8 mouse cellular contexts compared by ENCODE assay signal in genomic region chr9:20642896-20643466, GRCm38 (mm10). TPM values are rescaled to one million over a fixed set of nuclear protein-coding genes. Genes with fewer than 3 reads are reported as not detected.
DNase-seq lines count a peak whose midpoint lies in the region; ATAC-seq and TF ChIP-seq lines count a peak whose summit lies in the region.

No protein-coding gene starts in this region.

- ATAC-seq in embryonic facial prominence, embryonic 12.5 days (ENCODE audit: insufficient number of reproducible peaks, insufficient read depth, low FRiP score, low TSS enrichment), result peak; percentile 81
- peak; percentile 86 for ATAC-seq in monocyte, adult 5-6 weeks (replicated peaks; ENCODE audit: insufficient number of reproducible peaks, low FRiP score, low TSS enrichment, poor library complexity, severe bottlenecking)
- ATAC-seq in stomach, embryonic 16.5 days (ENCODE audit: insufficient read depth, low FRiP score), result peak; percentile 80

- peak overlapping the region; percentile 95 for H3K4me3 ChIP-seq in embryonic facial prominence, embryonic 12.5 days
- H3K4me3 ChIP-seq in liver, adult 2 months (ENCODE audit: insufficient read depth, low read depth, low read length), result peak overlapping the region; percentile 77
- H3K4me3 ChIP-seq in stomach, embryonic 16.5 days (replicated peaks; ENCODE audit: low read length), result peak overlapping the region; percentile 93

- H3K9ac ChIP-seq in embryonic facial prominence, embryonic 12.5 days, result peak overlapping the region; percentile 58
- H3K9ac ChIP-seq in liver, adult 2 months (ENCODE audit: low read depth, low read length), result peak overlapping the region; percentile 58
- peak overlapping the region; percentile 90 for H3K9ac ChIP-seq in stomach, embryonic 16.5 days (ENCODE audit: low read length)

- peak overlapping the region; percentile 92 for H3K27ac ChIP-seq in embryonic facial prominence, embryonic 12.5 days
- H3K27ac ChIP-seq in liver, adult 2 months (replicated peaks; ENCODE audit: insufficient read depth, low read depth, low read length), result peak overlapping the region; percentile 49
- H3K27ac ChIP-seq in stomach, embryonic 16.5 days (ENCODE audit: low read length), result peak overlapping the region; percentile 98

- H3K4me1 ChIP-seq in embryonic facial prominence, embryonic 12.5 days, result peaks cover 14% of the 10 kb centered on the region
- H3K4me1 ChIP-seq in liver, adult 2 months (ENCODE audit: control insufficient read depth, insufficient read depth, low read length), result peaks cover 14% of the 10 kb centered on the region
- H3K4me1 ChIP-seq in stomach, embryonic 16.5 days (ENCODE audit: control insufficient read depth, insufficient read depth, low read length), result peaks cover 16% of the 10 kb centered on the region

- under 1% methylated on average over 30 of the region's 30 CpGs for WGBS in embryonic facial prominence, embryonic 12.5 days
- WGBS in liver, adult 2 months, result 2% methylated on average over 30 of the region's 30 CpGs
- WGBS in stomach, embryonic 16.5 days, result 1% methylated on average over 30 of the region's 30 CpGs

- 0 out of 2 replicates have a peak, but pooled peaks have one; percentile 7 for TF ChIP-seq CTCF in liver, adult 2 months (IDR thresholded peaks at IDR 0.05; ENCODE audit: low read depth, low read length)

- TF ChIP-seq POLR2A in liver, adult 2 months (IDR thresholded peaks at IDR 0.05; ENCODE audit: extremely low read depth, insufficient read depth, low read length), result 0 out of 2 replicates have a peak, but pooled peaks have one; percentile 16

- H3K4me2 ChIP-seq in embryonic facial prominence, embryonic 12.5 days (replicated peaks), result peak overlapping the region; percentile 97
- peak overlapping the region; percentile 88 for H3K4me2 ChIP-seq in stomach, embryonic 16.5 days (ENCODE audit: low read depth, low read length)

- H3K9me3 ChIP-seq in embryonic facial prominence, embryonic 12.5 days, result no peaks in the 10 kb centered on the region
- no peaks in the 10 kb centered on the region for H3K9me3 ChIP-seq in stomach, embryonic 16.5 days (replicated peaks; ENCODE audit: control insufficient read depth, low read length)

- H3K79me2 ChIP-seq in liver, adult 2 months (ENCODE audit: control insufficient read depth, insufficient read depth, low read length), result peaks cover 11% of the 10 kb centered on the region

- no peaks in the 10 kb centered on the region for H3K27me3 ChIP-seq in embryonic facial prominence, embryonic 12.5 days
- no peaks in the 10 kb centered on the region for H3K27me3 ChIP-seq in liver, adult 2 months (ENCODE audit: control insufficient read depth, insufficient read depth, low read length)
- no peaks in the 10 kb centered on the region for H3K27me3 ChIP-seq in stomach, embryonic 16.5 days (ENCODE audit: control insufficient read depth, insufficient read depth, low read length)

- peak; percentile 95 for DNase-seq in 416B (ENCODE audit: low read depth)
- peak; percentile 68 to 71 for DNase-seq in adrenal gland, adult 18-20 months (ENCODE audit: low spot score in 2 of 2)
- DNase-seq in heart, adult 18-20 months, result peak; percentile 88 to 92
- peak; percentile 82 for DNase-seq in kidney, adult 18-20 months
- DNase-seq in liver, adult 2 months (ENCODE audit: extremely low read depth, low read depth, low spot score), result peak; percentile 77

- H3K36me3 ChIP-seq in embryonic facial prominence, embryonic 12.5 days, result peaks cover 28% of the 10 kb centered on the region
- H3K36me3 ChIP-seq in liver, adult 2 months (ENCODE audit: control insufficient read depth, insufficient read depth, low read length), result 0 out of 2 replicates have a peak, but pooled peaks cover 1% of the 10 kb centered on the region
- H3K36me3 ChIP-seq in stomach, embryonic 16.5 days (ENCODE audit: control insufficient read depth, insufficient read depth, low read length), result peaks cover 3% of the 10 kb centered on the region; the same call in 1 of the 2 replicates

RNA-seq across cellular contexts. Expression of gene Ubl5, which starts 0.3 kb away (rescaled TPM):
- 100 to 1,000 TPM; 352 to 436 TPM for total RNA-seq in adrenal gland, adult 18-20 months (2021)
- polyA plus RNA-seq in embryonic facial prominence, embryonic 12.5 days (2016; fragmentation: Nextera tagmentation; extraction: Ambion mirVana), result 409 and 415 TPM in 2 replicates
- total RNA-seq in heart, adult 18-20 months (2021), result 100 to 1,000 TPM; 236 to 246 TPM
- total RNA-seq in liver, adult 2 months (2014; rRNA removed), result 63.5 and 72.7 TPM in 2 replicates
- polyA plus RNA-seq in liver, adult 2 months (2012; rRNA removed), result 261 and 273 TPM in 2 replicates
- total RNA-seq in monocyte, adult 5-6 weeks (2017), result 124 to 185 TPM (median 175 TPM) in 3 replicates
- 345 and 393 TPM in 2 replicates for polyA plus RNA-seq in stomach, embryonic 16.5 days (2015; fragmentation: Nextera tagmentation; extraction: Ambion mirVana)

RNA-seq across cellular contexts. Expression of gene Fbxl12, which starts 1.6 kb away (rescaled TPM):
- total RNA-seq in adrenal gland, adult 18-20 months (2021), result 10 to 100 TPM; 18.3 to 19.4 TPM
- polyA plus RNA-seq in embryonic facial prominence, embryonic 12.5 days (2016; fragmentation: Nextera tagmentation; extraction: Ambion mirVana), result 20.1 and 21.5 TPM in 2 replicates
- total RNA-seq in heart, adult 18-20 months (2021), result 10 to 100 TPM in 1 of 2 experiments, 1 to 10 TPM in 1; 7.6 to 11.3 TPM
- 2.7 and 2.8 TPM in 2 replicates for total RNA-seq in liver, adult 2 months (2014; rRNA removed)
- polyA plus RNA-seq in liver, adult 2 months (2012; rRNA removed), result 9.5 and 16.2 TPM in 2 replicates
- total RNA-seq in monocyte, adult 5-6 weeks (2017), result 12.6 to 30.1 TPM (median 19.3 TPM) in 3 replicates
- 15.5 and 17.8 TPM in 2 replicates for polyA plus RNA-seq in stomach, embryonic 16.5 days (2015; fragmentation: Nextera tagmentation; extraction: Ambion mirVana)

RNA-seq across cellular contexts. Expression of gene Pin1, which starts 8.9 kb away (rescaled TPM):
- 10 to 100 TPM; 24.9 to 27.7 TPM for total RNA-seq in adrenal gland, adult 18-20 months (2021)
- polyA plus RNA-seq in embryonic facial prominence, embryonic 12.5 days (2016; fragmentation: Nextera tagmentation; extraction: Ambion mirVana), result 50.8 and 51.6 TPM in 2 replicates
- total RNA-seq in heart, adult 18-20 months (2021), result 10 to 100 TPM; 18.5 to 18.9 TPM
- total RNA-seq in liver, adult 2 months (2014; rRNA removed), result 7.4 and 8.1 TPM in 2 replicates
- polyA plus RNA-seq in liver, adult 2 months (2012; rRNA removed), result 9.0 and 9.5 TPM in 2 replicates
- total RNA-seq in monocyte, adult 5-6 weeks (2017), result 7.1 to 11.7 TPM (median 8.4 TPM) in 3 replicates
- polyA plus RNA-seq in stomach, embryonic 16.5 days (2015; fragmentation: Nextera tagmentation; extraction: Ambion mirVana), result 40.7 and 41.6 TPM in 2 replicates

Comparison
In these comparisons a context has a peak if more than half of its experiments do, and no peak if none do; other contexts are left out.
1. Peak in every context shown above with its lines: DNase-seq, ATAC-seq, H3K4me3 ChIP-seq and H3K27ac ChIP-seq.